Mouse (Mus musculus) thymus, postnatal 36 days (tissue): ENCODE results near the gene Smim15.

Experiments used
- DNase-seq, 2 experiments: peaks; one replicate each; pipeline ENCODE4 v3.0.0; 2022; ENCODE audit warnings: mixed read lengths in 2 of 2

Smim15 gene

DNA sequence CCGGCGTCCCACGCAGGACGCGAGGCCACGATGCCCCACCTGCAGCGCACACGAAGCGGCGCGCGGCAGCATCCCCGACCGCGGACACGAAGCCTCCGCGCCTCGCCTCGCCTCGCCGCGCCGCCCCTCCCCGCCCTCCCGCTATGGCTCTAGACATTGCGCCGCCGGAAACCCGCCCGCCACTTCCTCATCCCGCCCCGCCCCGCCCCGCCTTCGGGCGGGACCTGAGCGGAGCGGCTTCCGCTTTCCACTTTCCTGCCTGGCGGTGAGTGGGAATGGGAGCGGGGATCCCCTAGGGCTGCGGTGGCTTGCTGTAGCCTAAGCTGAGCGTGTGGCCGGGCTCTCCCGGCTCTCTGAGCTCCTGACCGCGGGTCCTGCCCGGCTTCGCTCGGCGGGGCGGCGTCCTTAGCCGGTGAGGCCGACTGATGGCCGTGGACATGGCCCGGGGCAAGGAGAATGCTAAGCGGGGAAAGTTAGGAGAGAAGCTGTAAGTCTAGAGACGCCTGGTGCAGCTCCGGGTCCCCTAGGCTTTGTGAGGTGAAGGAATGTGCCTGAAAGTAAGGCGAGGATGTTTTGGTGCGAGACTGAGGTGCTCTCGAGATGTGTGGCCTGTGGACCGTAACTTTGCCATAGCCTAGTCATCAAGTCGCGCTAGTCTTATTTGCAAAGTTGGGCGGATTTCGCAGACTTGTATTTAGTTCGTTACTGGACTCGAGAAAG, at the start of gene Smim15:
Gene Smim15 (plus strand): TSS at position 225 of the 720 bp plus-strand sequence.
- peak; percentile 86 to 90 for DNase-seq

DNA sequence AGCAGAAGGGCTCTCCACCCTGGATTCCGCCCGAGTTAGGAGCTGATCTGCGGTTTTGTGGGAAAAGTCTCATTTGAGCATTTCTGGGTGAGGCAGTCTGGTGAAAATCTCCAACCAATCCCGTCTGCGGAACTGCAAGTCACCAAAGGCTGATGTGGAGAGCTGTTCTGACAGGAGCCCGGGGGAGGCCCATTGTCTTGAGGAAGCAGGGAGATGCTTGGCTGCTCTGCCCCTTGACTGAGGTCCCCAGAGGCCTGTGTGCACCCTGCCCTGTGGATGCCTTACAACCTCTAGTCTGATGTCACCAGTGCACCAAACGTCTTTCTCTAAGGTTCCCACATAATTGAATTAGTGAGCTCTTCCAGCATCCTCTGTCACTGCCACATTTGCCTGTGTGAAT, 49.0 kb upstream of the Smim15 start:
- no peak for DNase-seq

DNA sequence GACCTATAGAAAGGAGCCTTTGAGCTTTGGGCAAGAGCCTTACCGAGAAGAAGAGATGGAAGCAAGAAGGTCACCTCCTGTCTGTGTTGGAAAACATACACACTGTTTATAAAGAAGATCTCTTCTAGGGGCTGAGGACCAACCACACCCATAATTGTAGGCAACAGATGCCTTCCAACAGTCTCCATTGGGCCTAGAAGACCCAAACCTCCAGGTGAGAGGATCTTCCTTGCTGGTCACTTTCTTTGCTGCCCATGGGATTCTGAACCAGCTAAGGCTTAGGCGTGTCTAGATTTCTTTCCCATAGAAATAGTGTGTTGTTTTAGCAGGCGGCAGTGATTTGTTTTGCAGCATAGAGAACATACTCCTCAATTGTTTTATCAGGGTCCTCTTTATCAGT, 47.9 kb upstream of the Smim15 start:
- DNase-seq: no peak

DNA sequence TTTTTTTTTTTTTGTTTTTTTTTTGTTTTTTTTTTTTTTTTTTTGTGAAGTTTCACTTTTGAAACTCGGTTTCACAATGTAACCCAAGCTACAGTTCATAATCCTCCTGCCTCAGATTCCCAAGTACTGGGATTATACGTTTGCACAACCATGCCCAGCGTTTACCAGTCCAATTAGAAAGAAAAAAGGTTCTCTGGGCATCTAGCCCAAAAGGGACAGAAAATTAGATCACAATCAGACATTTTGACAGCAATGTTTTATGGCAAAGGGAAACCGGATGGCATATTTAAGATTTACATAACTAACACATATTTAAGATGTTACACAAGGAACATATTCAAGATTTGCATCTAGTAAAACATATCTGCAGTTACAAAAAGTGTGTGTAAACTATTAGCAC, 36.4 kb upstream of the Smim15 start:
- no peak for DNase-seq

DNA sequence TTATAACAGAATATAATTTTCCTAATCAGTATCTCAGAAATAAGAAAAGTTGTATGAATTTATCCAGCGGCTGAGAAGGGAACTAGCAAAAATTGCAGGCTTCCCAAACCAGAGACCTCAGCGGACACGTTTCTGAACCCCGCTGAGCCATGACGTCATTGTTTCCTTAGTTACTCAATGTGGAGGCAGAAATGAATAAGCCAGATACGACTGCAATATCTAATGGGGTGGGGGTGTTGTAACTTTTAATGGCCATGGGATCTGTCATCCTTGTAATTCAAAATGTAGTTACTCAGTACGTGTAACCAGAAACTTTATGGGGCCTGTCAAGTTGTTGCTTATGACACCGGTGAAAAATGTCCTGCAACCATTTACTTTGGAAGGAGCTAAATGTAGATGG, 31.1 kb upstream of the Smim15 start:
- no peak for DNase-seq

DNA sequence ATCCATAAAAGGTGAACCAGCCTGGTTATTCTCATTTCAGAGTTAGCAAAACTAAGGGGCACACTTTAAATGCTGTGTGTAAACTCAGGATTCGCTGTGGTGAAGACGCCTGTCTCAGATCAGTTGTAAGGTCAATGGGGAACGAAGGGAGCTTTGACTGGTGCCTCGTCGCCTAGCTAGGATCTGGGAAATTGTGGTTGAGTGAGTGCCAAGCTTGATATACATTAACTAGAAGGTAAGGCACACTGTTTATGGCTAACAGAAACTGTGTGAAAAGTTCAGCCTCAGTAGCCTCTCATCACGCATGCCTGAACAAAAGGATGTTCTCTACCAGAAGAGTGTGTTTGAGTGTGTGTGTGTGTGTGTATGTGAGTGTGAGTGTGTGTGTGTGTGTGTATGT, 30.4 kb upstream of the Smim15 start:
- DNase-seq: no peak

DNA sequence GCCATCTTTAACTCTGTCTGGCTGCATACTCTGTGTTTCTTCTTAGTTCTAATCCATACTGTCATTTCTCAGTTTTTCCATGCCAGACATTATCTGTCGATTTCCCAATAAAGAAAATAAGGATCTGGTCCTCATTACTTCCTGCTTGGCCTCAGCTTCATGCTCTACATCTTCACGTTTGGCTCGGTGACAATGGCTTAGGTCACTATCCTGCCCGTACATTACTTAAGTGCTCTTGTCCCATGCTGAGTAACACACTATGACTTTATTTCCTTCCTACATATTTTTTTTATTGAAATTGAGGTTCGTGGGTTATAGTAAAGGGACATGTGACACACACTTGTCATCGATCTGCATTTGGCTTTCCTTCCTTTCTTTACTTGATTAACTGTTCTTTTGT, 29.1 kb upstream of the Smim15 start:
- DNase-seq: no peak

DNA sequence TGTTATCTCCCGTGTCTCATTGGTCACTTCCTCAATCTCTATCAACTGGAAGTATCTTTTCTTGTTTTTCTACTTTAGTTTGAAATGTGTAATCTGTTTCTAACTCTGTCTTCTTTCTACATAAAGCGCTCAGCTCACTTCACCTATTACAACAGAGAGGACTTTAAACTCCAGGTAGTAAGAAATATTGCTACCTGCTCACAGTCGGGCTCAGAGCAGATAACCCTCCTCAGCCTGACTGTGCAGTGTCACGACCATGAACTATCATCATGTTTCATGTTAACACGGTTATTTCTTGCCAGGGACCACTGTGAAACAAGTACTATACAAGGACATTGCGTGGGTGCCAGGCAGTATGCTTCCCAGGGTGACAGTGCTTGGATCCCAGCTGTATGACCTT, 26.9 kb upstream of the Smim15 start:
- no peak for DNase-seq

DNA sequence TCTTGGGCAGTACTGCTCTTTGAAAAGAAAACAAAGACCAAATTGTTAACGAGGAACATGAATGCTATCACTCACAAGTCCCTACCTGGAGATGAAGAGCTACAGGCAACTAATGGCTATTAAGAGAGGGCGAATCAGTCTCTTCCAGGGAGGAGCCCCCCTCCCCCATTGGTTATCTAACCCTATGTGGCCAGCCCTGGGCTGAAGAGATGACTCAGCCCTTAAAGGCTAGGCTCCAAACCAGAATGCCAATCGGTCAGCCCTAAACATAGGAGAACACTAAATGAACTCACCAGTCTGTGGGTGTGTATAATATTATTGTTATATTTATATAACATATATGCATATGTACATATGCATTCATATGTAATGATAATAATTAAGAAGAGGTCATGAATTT, 18.4 kb upstream of the Smim15 start:
- no peak for DNase-seq

DNA sequence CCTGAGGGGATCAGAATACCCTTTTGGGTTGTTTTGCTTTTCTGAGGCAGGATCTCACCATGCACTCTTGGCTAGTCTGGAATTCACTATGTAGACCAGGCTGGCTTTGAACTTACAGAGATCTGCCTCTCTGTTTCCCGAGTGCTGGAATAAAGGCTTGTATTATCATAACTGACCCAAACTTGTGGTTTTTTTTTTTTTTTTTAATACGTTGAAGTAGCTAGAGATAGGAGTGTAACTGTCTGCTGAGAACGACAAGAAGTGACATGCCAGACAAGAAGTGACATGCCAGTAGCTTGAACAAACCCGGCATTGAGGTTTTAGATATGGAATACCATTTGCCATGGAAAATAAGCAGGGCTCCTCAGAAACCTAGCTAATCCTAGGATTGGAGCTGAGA, 11.5 kb upstream of the Smim15 start:
- no peak for DNase-seq

DNA sequence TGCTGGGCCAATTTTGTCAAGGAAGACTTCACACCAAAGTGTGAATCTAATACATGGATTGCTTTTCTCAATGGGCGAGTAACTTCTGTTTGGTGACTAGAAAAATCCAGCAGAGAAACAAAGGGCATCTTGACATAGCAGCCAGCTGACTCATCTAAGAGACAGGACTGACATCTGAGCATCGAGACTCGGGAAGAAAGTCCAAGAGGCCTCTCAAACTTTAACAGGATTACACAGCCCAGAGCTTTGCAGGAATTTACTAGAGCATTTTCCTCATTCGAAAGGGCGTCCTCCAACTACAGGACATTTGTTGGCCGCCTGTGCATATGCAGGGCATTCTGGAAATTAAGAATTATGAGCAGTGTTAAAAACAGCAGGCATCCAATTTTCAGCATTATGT, 4.9 kb upstream of the Smim15 start:
- DNase-seq: no peak

DNA sequence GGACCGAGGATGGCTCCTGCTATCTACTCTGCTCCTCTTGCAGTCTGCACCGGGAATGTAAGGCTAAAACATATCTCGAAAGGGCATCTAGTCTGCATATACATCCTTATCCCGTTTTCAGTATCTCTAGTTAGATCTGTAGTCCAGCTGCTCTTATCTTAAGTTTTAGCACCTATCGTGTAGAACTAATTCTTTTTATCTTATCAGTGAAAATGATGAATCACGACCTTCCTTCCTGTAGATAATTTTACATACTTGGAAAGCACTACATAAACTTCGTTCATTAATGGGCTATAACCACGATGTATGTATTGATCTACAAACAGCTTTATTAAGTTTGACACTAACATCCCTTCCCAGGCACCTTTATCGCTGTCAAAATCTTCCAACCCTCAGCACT, 4.3 kb upstream of the Smim15 start:
- no peak for DNase-seq

DNA sequence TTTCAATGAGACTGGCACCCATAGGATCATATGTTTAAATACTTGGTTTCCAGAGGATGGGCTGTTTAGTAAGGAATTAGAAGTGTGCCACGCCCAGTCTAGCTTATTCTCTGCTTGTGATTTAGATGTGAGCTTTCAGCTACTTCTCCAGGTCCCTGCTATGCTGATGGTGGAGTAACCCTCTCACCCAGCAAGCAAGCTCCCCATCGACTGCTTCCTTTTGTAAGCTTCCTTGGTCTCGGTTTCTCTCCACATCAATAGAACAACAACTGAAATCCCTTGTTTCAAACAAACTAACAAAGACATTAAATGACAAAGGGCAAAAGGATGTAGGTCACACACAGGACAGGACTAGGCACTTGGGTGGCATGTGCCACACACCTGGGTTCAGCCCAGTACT, 3.8 kb upstream of the Smim15 start:
- no peak for DNase-seq

DNA sequence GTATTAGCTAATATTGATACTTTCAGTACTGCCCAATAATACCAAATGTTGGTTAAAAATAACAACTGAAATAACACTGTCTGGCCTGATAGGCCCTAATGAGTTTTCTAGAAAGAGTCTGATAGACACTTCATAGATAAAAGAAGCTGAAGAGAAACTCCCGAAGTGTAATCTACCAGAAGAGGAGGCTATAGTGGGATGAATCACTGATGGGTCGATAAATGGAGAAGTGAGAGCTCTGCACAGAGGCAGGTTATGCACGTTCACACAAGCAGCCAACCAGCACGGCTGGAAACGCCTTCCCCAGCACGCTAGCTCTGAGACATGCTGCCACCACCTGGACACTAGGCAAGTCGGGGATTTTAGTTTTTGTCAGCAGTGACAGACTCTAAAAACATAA, 2.9 kb upstream of the Smim15 start:
- DNase-seq: peak; percentile 66 to 74

DNA sequence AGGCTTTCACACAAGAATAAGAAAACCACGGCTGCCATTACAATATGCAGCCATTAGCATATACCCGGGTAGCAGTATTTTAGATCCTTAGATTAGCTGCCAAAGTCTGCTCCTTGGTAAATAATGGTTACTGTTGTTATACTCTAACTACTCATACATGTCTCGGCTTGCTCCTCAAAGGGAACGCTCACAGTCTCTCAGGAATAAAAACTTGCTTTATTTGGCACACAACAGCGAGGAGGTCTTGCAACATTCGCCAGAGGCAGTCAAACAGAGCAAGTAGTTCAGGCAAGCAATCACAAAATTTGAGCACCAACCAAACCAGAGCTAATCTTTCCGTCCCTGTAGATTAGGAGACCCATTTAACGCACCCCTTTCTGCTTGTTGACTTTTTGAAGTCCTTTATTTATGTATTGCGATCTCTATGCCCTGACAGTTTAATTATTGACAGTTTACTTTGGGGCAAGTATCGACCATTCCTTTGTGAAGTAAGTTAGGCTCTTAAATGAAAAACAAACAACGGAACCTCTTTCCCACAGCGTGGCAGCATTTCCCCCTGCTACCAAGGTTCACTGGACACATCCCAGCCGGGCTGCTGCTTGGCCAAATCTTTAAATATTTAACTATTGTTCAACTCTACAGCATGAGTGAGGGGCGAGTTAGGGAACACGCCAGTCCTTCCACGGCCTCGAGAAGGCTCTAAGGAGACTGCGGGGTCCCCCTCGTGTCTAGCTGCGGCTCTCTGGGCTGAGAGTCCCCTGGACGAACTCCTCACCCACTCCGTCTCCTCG, 620 bp upstream of the Smim15 start:
- DNase-seq: no peak

DNA sequence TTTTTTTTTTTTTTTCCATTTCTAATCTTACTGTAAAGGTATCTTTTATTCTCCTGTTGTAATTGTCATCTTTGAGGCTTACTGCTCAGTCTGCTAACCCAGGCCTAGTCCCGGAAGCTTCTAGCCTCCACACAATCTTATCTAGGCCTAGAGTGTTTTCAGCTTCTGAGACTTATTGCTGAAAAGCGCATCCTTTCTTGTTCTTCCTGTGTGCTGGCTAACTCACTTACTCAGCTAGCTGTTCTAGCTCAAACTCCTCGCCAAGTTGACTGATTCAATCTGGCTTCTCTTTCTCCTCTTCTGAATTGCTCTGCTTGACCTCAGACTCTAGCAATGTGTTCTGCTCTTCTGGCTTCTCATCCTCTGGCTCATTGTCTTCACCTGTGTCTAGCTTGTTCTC, 1.4 kb downstream of the Smim15 start:
- no peak for DNase-seq

DNA sequence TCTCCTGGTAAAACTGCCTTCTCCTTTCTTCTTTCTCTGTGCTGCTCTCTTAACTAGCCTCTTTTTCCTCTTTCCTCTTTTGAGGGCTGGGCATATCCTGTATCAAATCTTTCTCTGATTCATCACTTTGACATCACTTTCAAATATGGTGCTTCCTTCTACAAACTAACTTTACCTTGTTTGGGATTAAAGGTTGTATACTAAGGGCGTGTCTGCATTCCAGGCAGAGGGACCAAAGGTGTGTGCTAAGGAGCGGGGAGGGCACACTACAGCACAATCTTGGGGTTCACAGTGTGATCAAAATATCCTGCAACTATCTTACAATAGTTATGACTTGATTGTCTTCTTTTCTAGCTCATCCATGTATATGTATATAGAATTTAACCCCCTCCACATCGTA, 1.8 kb downstream of the Smim15 start:
- no peak for DNase-seq

DNA sequence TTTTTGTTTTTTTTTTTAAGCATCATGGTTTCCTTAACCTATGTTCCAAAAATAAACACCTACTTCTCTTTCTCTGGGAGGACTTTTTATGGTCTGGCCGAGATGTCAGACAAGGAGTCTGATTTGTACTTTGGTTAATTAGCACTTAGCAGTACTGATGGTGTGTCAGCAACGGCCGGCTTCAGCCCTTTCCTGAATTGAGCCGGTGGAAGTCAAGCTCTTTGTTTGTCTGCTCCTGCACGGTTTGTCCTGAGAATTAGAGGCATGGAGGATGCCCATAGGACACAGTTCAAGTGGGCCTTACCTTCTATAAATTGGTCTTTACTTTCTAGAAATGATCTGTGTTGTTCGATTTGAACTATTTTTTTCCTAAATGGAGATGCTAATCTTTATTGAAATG, 2.6 kb downstream of the Smim15 start:
- no peak for DNase-seq

DNA sequence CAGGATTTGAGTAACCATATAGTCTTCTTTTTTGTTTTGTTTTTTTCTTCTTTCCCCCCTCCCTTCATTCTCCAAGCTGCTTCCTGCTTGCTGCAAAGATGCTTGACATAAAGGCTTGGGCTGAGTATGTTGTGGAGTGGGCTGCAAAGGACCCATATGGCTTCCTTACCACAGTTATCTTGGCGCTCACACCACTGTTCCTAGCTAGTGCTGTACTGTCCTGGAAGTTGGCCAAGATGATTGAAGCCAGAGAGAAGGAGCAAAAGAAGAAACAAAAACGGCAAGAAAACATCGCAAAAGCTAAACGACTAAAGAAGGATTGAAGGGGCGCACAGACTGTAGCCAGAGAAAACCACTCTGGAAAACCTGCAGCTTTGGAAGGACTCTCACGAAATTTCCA, 3.1 kb downstream of the Smim15 start:
- DNase-seq: no peak

DNA sequence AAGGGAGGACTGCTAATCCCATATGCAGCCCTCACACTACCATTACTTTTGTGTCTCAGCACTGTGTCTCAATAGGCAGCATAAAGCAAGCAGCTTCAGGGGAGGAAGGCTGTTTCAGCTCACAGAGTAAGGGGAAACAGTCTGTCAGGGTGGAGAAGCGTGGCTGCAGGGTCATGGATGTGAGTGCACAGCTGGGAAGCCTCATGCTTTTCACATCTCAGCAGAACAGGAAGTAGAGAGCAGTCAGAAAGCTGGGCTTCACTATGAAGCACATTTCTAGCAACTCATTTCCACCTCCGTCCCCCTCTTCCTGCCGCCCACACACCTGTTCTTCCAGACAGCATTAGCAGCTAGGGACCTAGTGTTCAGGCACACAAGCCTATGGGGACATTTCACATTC, 12.7 kb downstream of the Smim15 start:
- peak; percentile 51 to 60 for DNase-seq

DNA sequence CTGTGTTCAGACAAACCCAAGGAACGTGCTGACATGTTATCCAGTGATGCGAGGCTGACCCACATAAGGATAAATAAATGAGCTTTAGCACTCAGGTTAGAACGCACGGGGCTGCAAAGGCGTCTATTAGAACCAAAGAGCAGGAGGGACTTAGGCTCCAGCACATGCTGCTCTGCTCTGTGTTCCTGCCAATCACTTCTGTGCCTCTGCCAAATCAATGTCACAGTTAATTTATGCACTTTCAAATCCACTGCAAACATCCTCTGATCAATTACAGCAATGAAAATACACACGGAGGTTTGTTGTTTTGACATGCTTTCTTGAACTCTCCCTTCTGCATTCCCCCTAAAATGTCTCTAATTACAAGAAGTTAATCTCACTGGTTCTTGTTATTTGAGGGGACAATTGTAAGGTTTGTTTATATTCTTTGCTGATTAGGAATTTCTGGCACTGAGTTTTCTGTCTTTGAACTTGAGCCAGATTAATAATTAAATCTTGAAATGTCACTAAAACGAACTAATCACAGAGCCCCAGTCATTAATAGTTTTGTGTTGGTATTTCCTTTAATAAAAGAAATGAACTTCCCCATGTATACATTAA, 16.1 kb downstream of the Smim15 start:
- DNase-seq: no peak

DNA sequence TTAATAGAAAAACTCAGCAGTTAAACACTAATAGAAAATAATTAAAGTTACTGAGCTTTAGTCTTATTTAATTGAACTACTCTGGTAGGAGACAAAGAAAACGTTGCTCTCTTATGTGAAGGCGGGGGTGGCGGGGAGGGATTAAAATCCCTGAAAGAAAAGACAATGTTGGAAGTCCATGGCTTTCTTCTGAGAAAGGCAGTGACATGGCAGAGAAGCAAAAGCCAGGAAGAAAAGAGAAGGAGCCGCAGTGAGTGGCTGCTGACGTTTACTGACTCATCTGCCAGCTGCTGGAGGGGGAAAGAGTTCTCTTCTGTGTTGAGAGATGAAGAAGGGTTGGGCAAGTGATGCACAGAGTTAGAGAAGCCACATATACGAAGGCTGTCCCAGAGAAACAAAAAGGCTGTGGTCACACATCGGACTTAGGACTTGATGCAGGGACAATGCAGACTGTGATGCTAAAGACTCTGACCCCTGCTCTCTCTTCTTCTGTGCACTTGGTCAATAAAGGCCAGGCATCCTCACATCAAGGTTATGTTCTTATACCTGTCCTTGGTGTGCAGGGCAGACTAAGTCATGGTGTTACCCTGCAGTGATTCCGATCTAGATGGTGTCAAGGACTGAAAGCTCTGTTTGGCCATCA, 16.8 kb downstream of the Smim15 start:
- DNase-seq: no peak

DNA sequence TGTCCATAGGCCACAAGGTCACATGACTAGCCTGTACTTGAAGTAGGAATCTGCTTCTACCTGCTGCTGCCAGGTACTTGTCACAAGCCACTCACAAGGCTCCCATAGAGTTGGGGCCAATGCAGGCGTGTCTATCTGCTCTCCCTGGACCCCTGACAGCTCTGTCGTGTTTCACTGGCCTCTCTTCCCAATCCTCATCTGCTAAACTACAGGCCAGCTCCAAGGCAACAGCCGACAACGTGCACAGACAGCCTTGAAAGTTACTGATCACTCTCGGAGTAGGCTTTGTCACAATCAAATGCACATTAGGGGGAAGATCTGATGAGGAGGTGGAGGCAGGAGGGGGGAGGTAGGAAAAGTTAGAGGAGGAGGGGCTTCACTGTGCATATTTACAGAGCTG, 18.7 kb downstream of the Smim15 start:
- DNase-seq: no peak
